Mouse (Mus musculus) bone marrow, adult 2 months (tissue): ENCODE results near the gene Mttp.

Experiments
- CTCF ChIP-seq: fragments of 200-500 bp; IDR thresholded peaks from 2 replicates; pipeline ENCODE4 v1.5.1; 2011; ENCODE audit warnings: low read length, control low read depth; ENCODE audit not compliant: control insufficient read depth, insufficient read depth
- POLR2A ChIP-seq: fragments of 200-500 bp; IDR thresholded peaks from 2 replicates; pipeline ENCODE4 v1.6.1; 2011; ENCODE audit warnings: low read depth, mild to moderate bottlenecking, control low read depth, low read length, borderline replicate concordance; ENCODE audit not compliant: control insufficient read depth

DNA sequence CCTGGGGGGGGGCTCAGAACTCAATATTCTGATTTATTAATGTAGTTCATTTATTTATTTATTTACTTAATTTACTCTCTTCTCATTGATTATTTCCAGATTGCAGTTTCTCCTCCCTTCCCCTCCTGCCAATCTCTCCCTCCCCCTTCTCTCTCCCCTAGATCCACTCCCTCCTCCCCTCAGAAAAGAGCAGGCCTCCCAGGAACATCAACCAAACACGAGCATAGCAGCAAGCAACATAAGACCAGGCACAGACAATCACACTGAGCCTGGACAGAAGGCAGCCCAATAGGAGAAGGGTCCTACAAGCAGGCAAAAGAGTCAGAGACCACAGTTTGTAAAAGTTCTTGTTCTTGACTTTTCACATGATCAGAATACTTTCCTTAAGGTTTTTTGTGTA is 73.8 kb downstream of the Mttp start:
- no peak for TF ChIP-seq CTCF
- TF ChIP-seq POLR2A: no peak
